Mouse (Mus musculus) hematopoietic stem cell, adult 5-6 weeks (primary cell): ENCODE data around the gene Phxr2. TPM values are rescaled to one million over a fixed set of nuclear protein-coding genes. Genes with fewer than 3 reads are reported as not detected.

Experiments
- total RNA-seq: library from RNA; stranded (forward); fragments of 172-1452, 232-1000 nt; gene quantifications from 2 replicates; pipeline ENCODE4 v1.2.3, GENCODE M21; 2017

Gene Phxr2
- total RNA-seq, 1 experiment from 2014 or later: not detected

Other genes with a start within 250 kb of the Phxr2 start
- gene Atp2b1, start 211.9 kb downstream of the Phxr2 start, total RNA-seq: 49.1 and 56.2 TPM in 2 replicates
- 10.9 and 22.7 TPM in 2 replicates for gene Poc1b, start 19.3 kb downstream of the Phxr2 start, total RNA-seq
- gene Galnt4, start 18.2 kb downstream of the Phxr2 start, total RNA-seq: 11.7 and 15.6 TPM in 2 replicates
- gene Dusp6, start 136.9 kb upstream of the Phxr2 start, total RNA-seq: 82.0 and 84.7 TPM in 2 replicates